Mouse (Mus musculus): ENCODE results near the gene Krtap12-1.

GRCm38 (mm10) chr10:77706326-77706725 lies 14.1 kb upstream of the Krtap12-1 start, which contains the start of gene Gm10272:
- TF ChIP-seq CTCF (IDR thresholded peaks at IDR 0.05; ENCODE audit: insufficient read depth, low read length) (no peak), POLR2A (IDR thresholded peaks at IDR 0.05; ENCODE audit: borderline replicate concordance, extremely low read depth, low read depth, low read length) (no peak)

All from lung, adult 2 months (tissue).